Mouse (Mus musculus): ENCODE results near the gene Cobl. TPM values are rescaled to one million over a fixed set of nuclear protein-coding genes. Genes with fewer than 3 reads are reported as not detected.

Cobl gene
- polyA plus RNA-seq, 1 experiment = 1.2 TPM

GRCm38 (mm10) chr11:12285319-12286021, 179.3 kb downstream of the Cobl start:
- Histone ChIP-seq H3K36me3 (ENCODE audit: control insufficient read depth, insufficient read depth, low read length) (no peaks in the 10 kb centered on the region), H3K27ac (ENCODE audit: control insufficient read depth, insufficient read depth, low read depth, low read length) (no peak overlapping the region), H3K4me1 (ENCODE audit: control insufficient read depth, insufficient read depth, low read length) (no peaks in the 10 kb centered on the region), H3K4me3 (ENCODE audit: control insufficient read depth, low read depth, low read length) (no peak overlapping the region), H3K27me3 (ENCODE audit: control insufficient read depth, insufficient read depth, low read length) (no peaks in the 10 kb centered on the region)
- no peak for TF ChIP-seq CTCF (IDR thresholded peaks at IDR 0.05; ENCODE audit: control insufficient read depth, insufficient read depth, insufficient replicate concordance, low read depth, low read length)

DNA sequence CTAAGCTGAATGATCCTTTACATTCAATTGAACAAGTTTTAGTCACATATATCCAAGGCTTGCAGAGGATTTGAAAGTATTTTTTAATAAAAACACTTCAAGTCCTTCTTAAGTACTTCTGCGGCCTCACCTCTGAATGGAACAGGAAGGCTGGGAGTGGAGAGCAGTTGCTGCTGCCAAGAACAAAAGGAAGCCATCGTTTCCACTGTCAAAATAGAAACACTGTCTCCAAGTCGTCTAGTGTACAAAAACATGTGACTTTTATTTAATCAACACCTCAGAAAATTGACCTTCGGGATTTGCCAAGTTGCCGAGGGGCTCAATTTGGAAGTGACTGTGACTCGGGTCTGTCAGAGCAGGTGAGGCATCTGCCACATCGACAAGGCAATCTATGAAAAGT, 184.0 kb downstream of the Cobl start:
- H3K27ac ChIP-seq (ENCODE audit: control insufficient read depth, insufficient read depth, low read depth, low read length) = no peak overlapping the region
- no peaks in the 10 kb centered on the region for H3K36me3 ChIP-seq (ENCODE audit: control insufficient read depth, insufficient read depth, low read length)
- TF ChIP-seq POLR2A (IDR thresholded peaks at IDR 0.05; ENCODE audit: control insufficient read depth, low read depth, low read length) (no peak), CTCF (IDR thresholded peaks at IDR 0.05; ENCODE audit: control insufficient read depth, insufficient read depth, insufficient replicate concordance, low read depth, low read length) (no peak)
- no peaks in the 10 kb centered on the region for H3K4me1 ChIP-seq (ENCODE audit: control insufficient read depth, insufficient read depth, low read length)
- no peaks in the 10 kb centered on the region for H3K27me3 ChIP-seq (ENCODE audit: control insufficient read depth, insufficient read depth, low read length)
- H3K4me3 ChIP-seq (ENCODE audit: control insufficient read depth, low read depth, low read length) = no peak overlapping the region

GRCm38 (mm10) chr11:12274276-12274675, 190.5 kb downstream of the Cobl start:
- H3K4me1 ChIP-seq (ENCODE audit: control insufficient read depth, insufficient read depth, low read length) = no peaks in the 10 kb centered on the region
- no peak overlapping the region for H3K27ac ChIP-seq (ENCODE audit: control insufficient read depth, insufficient read depth, low read depth, low read length)
- H3K27me3 ChIP-seq (ENCODE audit: control insufficient read depth, insufficient read depth, low read length) = no peaks in the 10 kb centered on the region
- no peak for TF ChIP-seq CTCF (IDR thresholded peaks at IDR 0.05; ENCODE audit: control insufficient read depth, insufficient read depth, insufficient replicate concordance, low read depth, low read length)
- no peak for TF ChIP-seq POLR2A (IDR thresholded peaks at IDR 0.05; ENCODE audit: control insufficient read depth, low read depth, low read length)
- H3K4me3 ChIP-seq (ENCODE audit: control insufficient read depth, low read depth, low read length) = no peak overlapping the region
- H3K36me3 ChIP-seq (ENCODE audit: control insufficient read depth, insufficient read depth, low read length) = no peaks in the 10 kb centered on the region

- Histone ChIP-seq H3K27ac (ENCODE audit: control insufficient read depth, insufficient read depth, low read depth, low read length) (no peak overlapping the region), H3K4me3 (ENCODE audit: control insufficient read depth, low read depth, low read length) (no peak overlapping the region), H3K4me1 (ENCODE audit: control insufficient read depth, insufficient read depth, low read length) (no peaks in the 10 kb centered on the region), H3K27me3 (ENCODE audit: control insufficient read depth, insufficient read depth, low read length) (no peaks in the 10 kb centered on the region), H3K36me3 (ENCODE audit: control insufficient read depth, insufficient read depth, low read length) (no peaks in the 10 kb centered on the region)
- TF ChIP-seq CTCF (IDR thresholded peaks at IDR 0.05; ENCODE audit: control insufficient read depth, insufficient read depth, insufficient replicate concordance, low read depth, low read length) (no peak), POLR2A (IDR thresholded peaks at IDR 0.05; ENCODE audit: control insufficient read depth, low read depth, low read length) (no peak)
These were observed 191.0 kb downstream of the Cobl start for GRCm38 (mm10) chr11:12273726-12274125.

GRCm38 (mm10) chr11:12258411-12258810, 206.3 kb downstream of the Cobl start:
- Histone ChIP-seq H3K27ac (ENCODE audit: control insufficient read depth, insufficient read depth, low read depth, low read length) (no peak overlapping the region), H3K4me3 (ENCODE audit: control insufficient read depth, low read depth, low read length) (no peak overlapping the region), H3K36me3 (ENCODE audit: control insufficient read depth, insufficient read depth, low read length) (no peaks in the 10 kb centered on the region), H3K27me3 (ENCODE audit: control insufficient read depth, insufficient read depth, low read length) (no peaks in the 10 kb centered on the region), H3K4me1 (ENCODE audit: control insufficient read depth, insufficient read depth, low read length) (no peaks in the 10 kb centered on the region)
- TF ChIP-seq CTCF (IDR thresholded peaks at IDR 0.05; ENCODE audit: control insufficient read depth, insufficient read depth, insufficient replicate concordance, low read depth, low read length) (no peak), POLR2A (IDR thresholded peaks at IDR 0.05; ENCODE audit: control insufficient read depth, low read depth, low read length) (no peak)

DNA sequence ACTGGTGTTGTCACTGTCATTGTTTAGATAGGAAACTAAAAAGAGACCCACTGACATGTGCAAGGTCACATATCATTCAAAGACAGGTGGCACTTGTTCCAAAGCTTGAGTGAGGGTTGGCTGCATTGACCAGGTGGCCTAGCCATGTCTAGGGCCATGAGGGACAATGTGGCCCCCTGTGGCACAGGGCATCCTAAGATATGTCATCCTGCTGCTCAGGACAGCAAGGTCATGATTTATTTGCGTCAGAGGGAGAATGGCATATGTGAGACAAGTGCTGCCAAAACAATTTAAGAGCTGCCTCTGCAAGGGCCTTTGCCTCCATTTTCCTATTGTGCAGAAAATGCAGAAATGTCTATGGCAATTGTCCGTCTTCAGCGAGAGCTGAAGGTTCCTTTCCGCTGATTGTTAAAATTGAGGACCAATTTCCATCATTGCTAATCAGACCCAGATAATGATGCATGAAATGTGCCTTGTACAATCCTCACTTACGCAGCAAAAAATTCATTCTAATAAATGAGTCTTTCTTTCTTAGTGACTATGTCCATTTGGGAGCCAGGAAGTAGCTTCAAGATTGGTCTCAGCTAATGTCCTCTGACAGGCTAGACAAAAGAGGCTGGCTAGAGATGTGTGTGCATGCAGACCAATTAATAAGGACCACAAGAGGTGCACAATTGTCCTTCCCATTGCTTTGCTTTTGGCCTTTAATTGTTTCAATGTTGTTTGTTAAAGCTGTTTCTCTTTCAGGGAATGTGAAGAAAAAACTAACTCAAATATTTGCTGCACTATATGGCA, 207.2 kb downstream of the Cobl start:
- TF ChIP-seq CTCF (IDR thresholded peaks at IDR 0.05; ENCODE audit: control insufficient read depth, insufficient read depth, insufficient replicate concordance, low read depth, low read length) (no peak), POLR2A (IDR thresholded peaks at IDR 0.05; ENCODE audit: control insufficient read depth, low read depth, low read length) (no peak)
- Histone ChIP-seq H3K27ac (ENCODE audit: control insufficient read depth, insufficient read depth, low read depth, low read length) (no peak overlapping the region), H3K4me1 (ENCODE audit: control insufficient read depth, insufficient read depth, low read length) (no peaks in the 10 kb centered on the region), H3K4me3 (ENCODE audit: control insufficient read depth, low read depth, low read length) (no peak overlapping the region), H3K36me3 (ENCODE audit: control insufficient read depth, insufficient read depth, low read length) (no peaks in the 10 kb centered on the region), H3K27me3 (ENCODE audit: control insufficient read depth, insufficient read depth, low read length) (no peaks in the 10 kb centered on the region)

DNA sequence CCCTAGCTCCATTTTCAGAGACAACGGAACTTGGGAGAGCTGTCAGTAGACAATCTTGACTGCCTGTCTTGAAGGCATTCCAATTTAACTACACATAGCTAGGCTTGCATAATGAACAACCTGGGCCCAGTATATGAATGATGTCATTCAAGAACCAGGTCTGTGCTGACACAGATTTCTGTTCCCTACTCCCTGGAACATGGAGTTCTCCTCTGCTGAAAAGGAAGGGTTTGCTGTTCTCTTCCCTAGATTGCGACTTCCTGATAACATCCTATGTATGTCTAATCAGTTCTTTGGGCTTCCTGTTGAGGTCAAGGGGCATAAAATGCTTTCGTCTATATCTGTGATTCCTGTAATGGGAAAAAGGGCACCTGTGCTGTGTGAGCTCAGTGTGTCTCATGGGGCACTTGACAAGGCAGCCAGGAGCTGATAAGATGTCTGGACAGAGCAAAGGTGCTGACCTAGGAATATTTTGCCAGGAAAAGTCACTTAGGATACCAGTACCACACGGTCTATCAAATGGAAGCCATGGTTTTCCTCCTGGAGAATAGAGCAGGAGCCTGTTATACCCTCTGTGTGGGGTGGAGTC, 219.3 kb downstream of the Cobl start:
- no peaks in the 10 kb centered on the region for H3K4me1 ChIP-seq (ENCODE audit: control insufficient read depth, insufficient read depth, low read length)
- H3K27me3 ChIP-seq (ENCODE audit: control insufficient read depth, insufficient read depth, low read length) = no peaks in the 10 kb centered on the region
- TF ChIP-seq CTCF (IDR thresholded peaks at IDR 0.05; ENCODE audit: control insufficient read depth, insufficient read depth, insufficient replicate concordance, low read depth, low read length) (no peak), POLR2A (IDR thresholded peaks at IDR 0.05; ENCODE audit: control insufficient read depth, low read depth, low read length) (no peak)
- H3K27ac ChIP-seq (ENCODE audit: control insufficient read depth, insufficient read depth, low read depth, low read length) = no peak overlapping the region
- no peaks in the 10 kb centered on the region for H3K36me3 ChIP-seq (ENCODE audit: control insufficient read depth, insufficient read depth, low read length)
- no peak overlapping the region for H3K4me3 ChIP-seq (ENCODE audit: control insufficient read depth, low read depth, low read length)

Data from testis, adult 2 months (tissue).